Mouse (Mus musculus): ENCODE results near the gene Ptprd. TPM values are rescaled to one million over a fixed set of nuclear protein-coding genes. Genes with fewer than 3 reads are reported as not detected.

The Ptprd gene
- polyA plus RNA-seq, 1 experiment from 2014 or later = 14.9 TPM

DNA sequence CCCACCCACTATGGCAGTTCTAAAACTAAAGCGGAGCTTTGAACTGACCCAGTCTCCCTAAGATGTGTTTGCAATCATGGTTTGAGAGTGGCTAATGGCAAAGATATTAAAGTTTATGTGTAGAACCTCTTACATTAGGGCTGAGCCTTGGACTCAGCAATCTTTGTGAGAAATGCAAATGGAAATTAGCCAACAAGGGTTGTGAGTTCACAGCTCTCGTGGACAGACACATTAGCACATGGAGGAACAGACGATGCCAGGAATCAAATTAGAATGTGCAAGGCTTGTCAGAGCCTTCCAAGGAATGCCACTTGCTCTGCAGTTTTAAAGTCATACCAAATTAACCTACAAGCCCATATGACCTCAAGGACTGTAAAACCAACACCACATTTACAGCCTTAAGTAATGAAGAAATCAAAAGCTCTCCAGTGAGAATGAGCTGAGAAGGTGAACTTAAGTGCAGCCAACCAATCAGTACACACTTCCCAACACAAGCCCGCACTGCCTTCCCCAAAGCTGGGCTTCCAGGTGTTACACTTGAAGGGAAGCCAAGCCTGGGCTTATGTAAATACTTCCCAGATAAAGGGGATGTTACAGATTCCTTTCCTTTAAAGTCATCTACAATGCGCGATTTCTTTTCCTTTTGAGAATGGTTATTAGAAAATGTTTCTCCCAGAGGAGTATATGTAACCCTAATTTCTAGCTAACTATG, 2258.3 kb downstream of the Ptprd start:
- peak; percentile 62 for DNase-seq (ENCODE audit: low spot score)
- H3K27me3 ChIP-seq (replicated peaks; ENCODE audit: insufficient read depth, low read length) = no peaks in the 10 kb centered on the region
- H3K36me3 ChIP-seq (ENCODE audit: insufficient read depth, low read length) = no peaks in the 10 kb centered on the region
- peak; percentile 87 for ATAC-seq
- TF ChIP-seq EP300 (IDR thresholded peaks at IDR 0.05) = peak; percentile 68; the same call in 1 of the 2 replicates
- TF ChIP-seq CTCF (IDR thresholded peaks at IDR 0.05) = no peak
- no peak overlapping the region for H3K27ac ChIP-seq (ENCODE audit: low read length)
- H3K4me2 ChIP-seq (replicated peaks; ENCODE audit: low read depth, low read length) = no peak overlapping the region
- WGBS = 32% methylated on average over 6 of the region's 6 CpGs
- no peaks in the 10 kb centered on the region for H3K9me3 ChIP-seq (ENCODE audit: low read length)
- no peaks in the 10 kb centered on the region; the same call in 1 of the 2 replicates for H3K4me1 ChIP-seq (ENCODE audit: insufficient read depth, low read depth, low read length)
- H3K9ac ChIP-seq (replicated peaks; ENCODE audit: low read depth) = no peak overlapping the region
- no peak overlapping the region for H3K4me3 ChIP-seq (ENCODE audit: low read depth, low read length)

DNA sequence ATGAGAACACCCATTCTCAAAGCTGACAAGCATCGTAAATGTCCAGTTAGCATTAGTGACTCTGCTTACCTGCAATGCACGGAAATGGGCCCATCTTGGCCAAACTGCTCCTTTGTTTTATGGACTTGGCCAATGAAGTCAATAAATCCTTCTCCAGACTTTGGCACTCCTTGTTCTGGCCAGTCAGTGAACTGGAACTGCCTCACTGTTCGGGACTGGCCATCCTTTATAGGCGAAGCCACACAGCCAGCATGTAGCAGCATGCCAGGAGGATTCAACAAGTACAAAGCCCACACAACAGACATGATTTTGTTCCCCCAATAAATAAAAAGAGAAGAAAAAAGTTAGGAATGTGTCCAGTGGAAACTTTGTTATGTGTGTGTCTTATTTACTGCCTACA, 2261.2 kb downstream of the Ptprd start:
- no peak for ATAC-seq

DNA sequence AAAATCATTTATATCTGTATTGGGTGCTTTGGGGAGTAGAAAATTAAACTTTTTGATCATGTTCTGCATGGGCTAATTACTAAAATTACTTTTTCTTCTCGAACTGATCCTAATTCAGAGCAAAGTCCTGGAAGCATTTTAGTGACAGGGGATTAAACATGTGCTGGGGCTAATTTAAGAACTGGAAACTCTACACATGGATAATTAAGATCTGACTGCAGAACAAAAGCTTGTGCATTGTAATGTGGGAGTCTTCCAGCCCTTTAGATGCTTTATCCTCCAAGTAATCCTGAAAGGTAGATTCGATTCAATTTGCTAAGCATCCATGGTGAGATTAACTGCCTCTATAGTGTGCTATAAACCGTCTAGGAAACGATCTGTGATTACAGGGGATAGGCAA, 2316.9 kb downstream of the Ptprd start:
- Histone ChIP-seq H3K4me3 (ENCODE audit: low read depth, low read length) (no peak overlapping the region), H3K4me2 (replicated peaks; ENCODE audit: low read depth, low read length) (no peak overlapping the region), H3K27me3 (replicated peaks; ENCODE audit: insufficient read depth, low read length) (no peaks in the 10 kb centered on the region), H3K36me3 (ENCODE audit: insufficient read depth, low read length) (no peaks in the 10 kb centered on the region), H3K4me1 (ENCODE audit: insufficient read depth, low read depth, low read length) (no peaks in the 10 kb centered on the region), H3K9ac (replicated peaks; ENCODE audit: low read depth) (no peak overlapping the region), H3K27ac (ENCODE audit: low read length) (no peak overlapping the region), H3K9me3 (ENCODE audit: low read length) (no peaks in the 10 kb centered on the region)
- ATAC-seq = no peak
- no peak for DNase-seq (ENCODE audit: low spot score)
- no peak for TF ChIP-seq CTCF (IDR thresholded peaks at IDR 0.05)
- TF ChIP-seq EP300 (IDR thresholded peaks at IDR 0.05) = no peak
- WGBS = 79% methylated on average over 4 of the region's 4 CpGs

More for the DNA sequence above, 2261.2 kb downstream of the Ptprd start:
- no peak overlapping the region for H3K4me2 ChIP-seq (replicated peaks; ENCODE audit: low read depth, low read length)
- no peak overlapping the region for H3K27ac ChIP-seq (ENCODE audit: low read length)
- no peaks in the 10 kb centered on the region for H3K27me3 ChIP-seq (replicated peaks; ENCODE audit: insufficient read depth, low read length)
- no peaks in the 10 kb centered on the region; the same call in 1 of the 2 replicates for H3K4me1 ChIP-seq (ENCODE audit: insufficient read depth, low read depth, low read length)
- H3K36me3 ChIP-seq (ENCODE audit: insufficient read depth, low read length) = no peaks in the 10 kb centered on the region
- H3K4me3 ChIP-seq (ENCODE audit: low read depth, low read length) = no peak overlapping the region
- WGBS = 89% methylated on average over 4 of the region's 4 CpGs
- no peak for DNase-seq (ENCODE audit: low spot score)
- no peak overlapping the region for H3K9ac ChIP-seq (replicated peaks; ENCODE audit: low read depth)
- H3K9me3 ChIP-seq (ENCODE audit: low read length) = no peaks in the 10 kb centered on the region
- TF ChIP-seq CTCF (IDR thresholded peaks at IDR 0.05) = no peak
- no peak for TF ChIP-seq EP300 (IDR thresholded peaks at IDR 0.05)

Small RNAs within 50 kb of the gene (microRNA-seq; reads per million reads assigned to microRNA genes)
- gene Gm23159 = not detected

Data from lung, postnatal 0 days (tissue).